Mouse (Mus musculus): ENCODE measurements around the gene Dars. TPM values are rescaled to one million over a fixed set of nuclear protein-coding genes. Genes with fewer than 3 reads are reported as not detected.
A peak's percentile ranks its signal among the peaks of the same experiment; 100 is the strongest.

The Dars gene
- polyA plus RNA-seq, 1 experiment from 2014 or later: 146 TPM

- H3K27ac ChIP-seq: no peak overlapping the region
- WGBS: 90% methylated on average over 5 of the region's 5 CpGs
- peaks cover 12% of the 10 kb centered on the region for H3K4me1 ChIP-seq
- H3K9ac ChIP-seq: no peak overlapping the region
- no peaks in the 10 kb centered on the region for H3K9me3 ChIP-seq (replicated peaks)
- H3K4me3 ChIP-seq: no peak overlapping the region
- ATAC-seq: no peak
- no peaks in the 10 kb centered on the region for H3K27me3 ChIP-seq
- peaks cover 13% of the 10 kb centered on the region for H3K36me3 ChIP-seq (ENCODE audit: poor library complexity, severe bottlenecking)
- H3K4me2 ChIP-seq: no peak overlapping the region
These were observed 6.0 kb downstream of the Dars start for GRCm38 (mm10) chr1:128411141-128411540.

- Histone ChIP-seq H3K27ac (no peak overlapping the region; the same call in 1 of the 2 replicates), H3K4me3 (no peak overlapping the region), H3K9ac (no peak overlapping the region), H3K36me3 (ENCODE audit: poor library complexity, severe bottlenecking) (peaks cover 12% of the 10 kb centered on the region), H3K9me3 (replicated peaks) (no peaks in the 10 kb centered on the region), H3K4me1 (peaks cover 29% of the 10 kb centered on the region), H3K4me2 (no peak overlapping the region), H3K27me3 (no peaks in the 10 kb centered on the region)
- no peak for ATAC-seq
- WGBS: 7% methylated on average over 1 of the region's 1 CpGs
These were observed 10.3 kb downstream of the Dars start for GRCm38 (mm10) chr1:128406846-128407245.

GRCm38 (mm10) chr1:128405675-128406074 lies 11.5 kb downstream of the Dars start:
- H3K36me3 ChIP-seq (ENCODE audit: poor library complexity, severe bottlenecking): peaks cover 7% of the 10 kb centered on the region; the same call in 1 of the 2 replicates

GRCm38 (mm10) chr1:128405041-128405481 lies 12.1 kb downstream of the Dars start:
- Histone ChIP-seq H3K36me3 (ENCODE audit: poor library complexity, severe bottlenecking) (peaks cover 6% of the 10 kb centered on the region; the same call in 1 of the 2 replicates), H3K9me3 (replicated peaks) (no peaks in the 10 kb centered on the region), H3K27me3 (no peaks in the 10 kb centered on the region), H3K9ac (no peak overlapping the region), H3K4me1 (peaks cover 43% of the 10 kb centered on the region), H3K4me2 (no peak overlapping the region; the same call in 1 of the 2 replicates), H3K4me3 (no peak overlapping the region), H3K27ac (peak overlapping the region; percentile 78)
- peak; percentile 93 for ATAC-seq
- WGBS: 3% methylated on average over 2 of the region's 2 CpGs

More at GRCm38 (mm10) chr1:128405675-128406074, 11.5 kb downstream of the Dars start:
- ATAC-seq: peak; percentile 66
- H3K27ac ChIP-seq: peak overlapping the region; percentile 44; the same call in 1 of the 2 replicates
- no peak overlapping the region for H3K4me3 ChIP-seq
- H3K27me3 ChIP-seq: no peaks in the 10 kb centered on the region
- peaks cover 38% of the 10 kb centered on the region for H3K4me1 ChIP-seq
- H3K9me3 ChIP-seq (replicated peaks): no peaks in the 10 kb centered on the region
- 15% methylated on average over 1 of the region's 1 CpGs for WGBS
- H3K9ac ChIP-seq: no peak overlapping the region
- H3K4me2 ChIP-seq: peak overlapping the region; percentile 22; the same call in 1 of the 2 replicates

GRCm38 (mm10) chr1:128400926-128401325 lies 16.2 kb downstream of the Dars start:
- Histone ChIP-seq H3K27me3 (no peaks in the 10 kb centered on the region), H3K36me3 (ENCODE audit: poor library complexity, severe bottlenecking) (peaks cover 18% of the 10 kb centered on the region; the same call in 1 of the 2 replicates), H3K4me3 (no peak overlapping the region), H3K9me3 (replicated peaks) (no peaks in the 10 kb centered on the region), H3K27ac (peak overlapping the region; percentile 61), H3K4me1 (peaks cover 41% of the 10 kb centered on the region), H3K4me2 (no peak overlapping the region), H3K9ac (no peak overlapping the region)
- no peak for ATAC-seq
- 6% methylated on average over 2 of the region's 2 CpGs for WGBS

- WGBS: 18% methylated on average over 5 of the region's 5 CpGs
- Histone ChIP-seq H3K36me3 (ENCODE audit: poor library complexity, severe bottlenecking) (peaks cover 19% of the 10 kb centered on the region; the same call in 1 of the 2 replicates), H3K4me2 (no peak overlapping the region), H3K9ac (no peak overlapping the region), H3K4me3 (no peak overlapping the region), H3K27me3 (no peaks in the 10 kb centered on the region), H3K9me3 (replicated peaks) (no peaks in the 10 kb centered on the region), H3K4me1 (peaks cover 36% of the 10 kb centered on the region), H3K27ac (peak overlapping the region; percentile 51; the same call in 1 of the 2 replicates)
- no peak for ATAC-seq
These were observed 16.9 kb downstream of the Dars start for GRCm38 (mm10) chr1:128399941-128400915.

GRCm38 (mm10) chr1:128398738-128399445 lies 18.3 kb downstream of the Dars start:
- H3K9ac ChIP-seq: no peak overlapping the region
- H3K9me3 ChIP-seq (replicated peaks): no peaks in the 10 kb centered on the region
- WGBS: 86% methylated on average over 5 of the region's 5 CpGs
- peaks cover 22% of the 10 kb centered on the region; the same call in 1 of the 2 replicates for H3K36me3 ChIP-seq (ENCODE audit: poor library complexity, severe bottlenecking)
- ATAC-seq: no peak
- no peak overlapping the region for H3K4me2 ChIP-seq
- H3K4me1 ChIP-seq: peaks cover 25% of the 10 kb centered on the region
- H3K27ac ChIP-seq: no peak overlapping the region
- H3K27me3 ChIP-seq: no peaks in the 10 kb centered on the region
- no peak overlapping the region for H3K4me3 ChIP-seq

- Histone ChIP-seq H3K9me3 (replicated peaks) (no peaks in the 10 kb centered on the region), H3K4me2 (no peak overlapping the region), H3K27ac (no peak overlapping the region), H3K4me3 (no peak overlapping the region), H3K9ac (no peak overlapping the region), H3K4me1 (peaks cover 5% of the 10 kb centered on the region), H3K36me3 (ENCODE audit: poor library complexity, severe bottlenecking) (peaks cover 22% of the 10 kb centered on the region; the same call in 1 of the 2 replicates), H3K27me3 (no peaks in the 10 kb centered on the region)
- ATAC-seq: no peak
- WGBS: 88% methylated on average over 3 of the region's 3 CpGs
These were observed 22.5 kb downstream of the Dars start for GRCm38 (mm10) chr1:128394657-128395056.

GRCm38 (mm10) chr1:128392382-128392781 lies 24.8 kb downstream of the Dars start:
- no peaks in the 10 kb centered on the region for H3K9me3 ChIP-seq (replicated peaks)
- WGBS: 32% methylated on average over 2 of the region's 2 CpGs
- no peak overlapping the region for H3K4me3 ChIP-seq
- no peak overlapping the region for H3K4me2 ChIP-seq
- peaks cover 26% of the 10 kb centered on the region; the same call in 1 of the 2 replicates for H3K36me3 ChIP-seq (ENCODE audit: poor library complexity, severe bottlenecking)
- H3K27ac ChIP-seq: no peak overlapping the region
- no peak overlapping the region for H3K9ac ChIP-seq
- H3K27me3 ChIP-seq: no peaks in the 10 kb centered on the region
- no peaks in the 10 kb centered on the region for H3K4me1 ChIP-seq
- ATAC-seq: no peak

- H3K4me1 ChIP-seq: no peaks in the 10 kb centered on the region
- H3K27me3 ChIP-seq: no peaks in the 10 kb centered on the region
- H3K36me3 ChIP-seq (ENCODE audit: poor library complexity, severe bottlenecking): peaks cover 36% of the 10 kb centered on the region
- ATAC-seq: no peak
- H3K4me3 ChIP-seq: no peak overlapping the region
- H3K9ac ChIP-seq: no peak overlapping the region
- 95% methylated on average over 7 of the region's 7 CpGs for WGBS
- H3K9me3 ChIP-seq (replicated peaks): no peaks in the 10 kb centered on the region
- no peak overlapping the region for H3K27ac ChIP-seq
- H3K4me2 ChIP-seq: no peak overlapping the region
These were observed 30.7 kb downstream of the Dars start for GRCm38 (mm10) chr1:128386487-128386886.

GRCm38 (mm10) chr1:128376841-128377240 lies 40.3 kb downstream of the Dars start:
- 76% methylated on average over 4 of the region's 4 CpGs for WGBS
- H3K36me3 ChIP-seq (ENCODE audit: poor library complexity, severe bottlenecking): peaks cover 27% of the 10 kb centered on the region

More at GRCm38 (mm10) chr1:128376841-128377240, 40.3 kb downstream of the Dars start:
- Histone ChIP-seq H3K4me1 (no peaks in the 10 kb centered on the region), H3K9ac (no peak overlapping the region), H3K4me2 (no peak overlapping the region), H3K9me3 (replicated peaks) (no peaks in the 10 kb centered on the region), H3K4me3 (no peak overlapping the region), H3K27me3 (no peaks in the 10 kb centered on the region), H3K27ac (no peak overlapping the region)
- ATAC-seq: 0 out of 2 replicates have a peak, but pooled peaks have one; percentile 19
